In the genomic region with DNA sequence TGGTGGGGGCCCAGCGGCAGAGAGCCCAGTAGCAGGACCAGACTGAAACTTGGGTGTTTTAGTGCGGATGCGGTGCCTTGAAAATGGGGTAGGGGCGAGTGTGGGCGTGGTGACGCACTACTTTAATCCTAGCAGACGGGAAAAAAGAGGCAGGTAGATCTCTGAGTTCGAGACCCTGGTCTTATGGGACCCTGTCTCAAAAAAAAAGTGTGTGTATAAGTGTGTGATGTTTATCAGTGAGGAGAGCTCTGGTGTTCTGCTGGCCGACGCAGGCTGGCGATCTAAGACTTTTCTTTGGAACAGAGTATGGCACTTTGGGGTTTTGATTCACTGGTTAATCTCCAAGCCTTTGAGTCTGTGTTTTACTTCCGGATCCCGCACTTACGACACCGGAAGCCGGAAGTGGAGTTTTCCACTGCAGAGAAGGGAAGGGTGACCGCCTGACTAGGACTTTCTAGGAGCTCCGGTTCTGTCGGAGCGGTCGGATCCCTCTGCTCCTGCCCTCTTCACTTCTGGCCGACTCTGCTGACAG, we compare ENCODE assay signal across 8 mouse cellular contexts. TPM values are rescaled to one million over a fixed set of nuclear protein-coding genes. Genes with fewer than 3 reads are reported as not detected.
A peak's percentile ranks its signal among the peaks of the same experiment; 100 is the strongest.
DNase-seq lines count a peak whose midpoint lies in the region; ATAC-seq lines count a peak whose summit lies in the region.

No protein-coding gene starts in this region.

- peak; percentile 67 for DNase-seq in Muller cell, postnatal 12 days (ENCODE audit: inconsistent ontology term)
- DNase-seq in cerebellum, adult 9-10 months, result peak; percentile 75
- peak; percentile 44 to 60 for DNase-seq in frontal cortex, postnatal 14 days (ENCODE audit: low spot score in 2 of 2)
- peak; percentile 54 to 81 for DNase-seq in layer of hippocampus, postnatal 14 days (ENCODE audit: low spot score in 2 of 2)
- DNase-seq in lung, postnatal 10 days, result peak; percentile 81
- peak; percentile 60 for DNase-seq in ovary, postnatal 36 days (ENCODE audit: low spot score)
- DNase-seq in thymus, postnatal 14 days, result peak; percentile 69

- peaks cover 17% of the 10 kb centered on the region for H3K36me3 ChIP-seq in hindbrain, embryonic 13.5 days

- WGBS in hindbrain, embryonic 13.5 days, result 25% methylated on average over 22 of the region's 22 CpGs

- peak overlapping the region; percentile 55 for H3K4me2 ChIP-seq in hindbrain, embryonic 13.5 days

- H3K9ac ChIP-seq in hindbrain, embryonic 13.5 days, result peak overlapping the region; percentile 68

- H3K27me3 ChIP-seq in hindbrain, embryonic 13.5 days, result no peaks in the 10 kb centered on the region

- H3K4me1 ChIP-seq in hindbrain, embryonic 13.5 days (replicated peaks), result peaks cover 13% of the 10 kb centered on the region

- H3K27ac ChIP-seq in hindbrain, embryonic 13.5 days, result peak overlapping the region; percentile 89

- H3K4me3 ChIP-seq in hindbrain, embryonic 13.5 days, result peak overlapping the region; percentile 53

- H3K9me3 ChIP-seq in hindbrain, embryonic 13.5 days, result no peaks in the 10 kb centered on the region

- ATAC-seq in hindbrain, embryonic 13.5 days (ENCODE audit: low FRiP score), result peak; percentile 72

RNA-seq across cellular contexts. Expression of a gene that starts 0.4 kb away (rescaled TPM):
- polyA plus RNA-seq in hindbrain, embryonic 13.5 days (2015; fragmentation: Nextera tagmentation; extraction: Ambion mirVana), result 49.9 and 55.0 TPM in 2 replicates
- total RNA-seq in layer of hippocampus, postnatal 14 days (2021), result 10 to 100 TPM; 28.4 to 30.5 TPM

RNA-seq across cellular contexts. Expression of a gene that starts 36.3 kb away (rescaled TPM):
- 15.4 and 18.8 TPM in 2 replicates for polyA plus RNA-seq in hindbrain, embryonic 13.5 days (2015; fragmentation: Nextera tagmentation; extraction: Ambion mirVana)
- total RNA-seq in layer of hippocampus, postnatal 14 days (2021), result 10 to 100 TPM; 45.3 to 47.5 TPM

RNA-seq across cellular contexts. Expression of a gene that starts 36.3 kb away (rescaled TPM):
- 36.3 and 36.5 TPM in 2 replicates for polyA plus RNA-seq in hindbrain, embryonic 13.5 days (2015; fragmentation: Nextera tagmentation; extraction: Ambion mirVana)
- total RNA-seq in layer of hippocampus, postnatal 14 days (2021), result 10 to 100 TPM; 16.9 to 23.5 TPM

RNA-seq across cellular contexts. Expression of a gene that starts 51.8 kb away (rescaled TPM):
- not detected in 2 replicates for polyA plus RNA-seq in hindbrain, embryonic 13.5 days (2015; fragmentation: Nextera tagmentation; extraction: Ambion mirVana)
- total RNA-seq in layer of hippocampus, postnatal 14 days (2021), result not detected

RNA-seq across cellular contexts. Expression of a gene that starts 56.2 kb away (rescaled TPM):
- 8.2 and 8.5 TPM in 2 replicates for polyA plus RNA-seq in hindbrain, embryonic 13.5 days (2015; fragmentation: Nextera tagmentation; extraction: Ambion mirVana)
- total RNA-seq in layer of hippocampus, postnatal 14 days (2021), result 1 to 10 TPM; 1.8 to 2.0 TPM

Comparison
In these comparisons a context has a peak if more than half of its experiments do, and no peak if none do; other contexts are left out.
1. Peak in every context shown above with its lines: DNase-seq, ATAC-seq, H3K4me3 ChIP-seq and H3K27ac ChIP-seq.